ENCODE assay signal across 24 mouse cellular contexts in genomic region chr6:146125621-146126020, GRCm38 (mm10).
DNase-seq lines count a peak whose midpoint lies in the region; ATAC-seq and TF ChIP-seq lines count a peak whose summit lies in the region.
"Had no signal": no experiment of that assay in that cellular context is flagged by ENCODE, and none has a peak within 500 bp of the region (broad histone marks: within the 10 kb centered on the region; RNA-seq: fewer than 3 reads in every experiment).

No protein-coding gene starts in this region.

- TF ChIP-seq CTCF in kidney, adult 2 months (conservative IDR thresholded peaks at IDR 0.05; ENCODE audit: insufficient read depth, insufficient read length, low read depth, low read length) = no peak

- no peak overlapping the region for H3K4me2 ChIP-seq in kidney, embryonic 16.5 days (replicated peaks; ENCODE audit: low read depth, low read length)
- no peak overlapping the region for H3K4me2 ChIP-seq in midbrain, embryonic 13.5 days (replicated peaks)
- H3K4me2 ChIP-seq: embryonic facial prominence, embryonic 12.5 days; embryonic facial prominence, embryonic 15.5 days; heart, embryonic 13.5 days; hindbrain, embryonic 14.5 days had no signal

- no peak overlapping the region for H3K27ac ChIP-seq in kidney, adult 2 months (ENCODE audit: insufficient read depth, low read depth, low read length)
- no peak overlapping the region for H3K27ac ChIP-seq in kidney, embryonic 16.5 days (ENCODE audit: low read length)
- H3K27ac ChIP-seq in midbrain, embryonic 10.5 days (replicated peaks) = no peak overlapping the region
- H3K27ac ChIP-seq in midbrain, embryonic 13.5 days = no peak overlapping the region
- H3K27ac ChIP-seq: embryonic facial prominence, embryonic 12.5 days; embryonic facial prominence, embryonic 15.5 days; gastrocnemius, adult 2 months; heart, embryonic 10.5 days; heart, embryonic 13.5 days; hindbrain, embryonic 14.5 days had no signal

- no peaks in the 10 kb centered on the region for H3K9me3 ChIP-seq in kidney, embryonic 16.5 days (ENCODE audit: low read length)
- no peaks in the 10 kb centered on the region for H3K9me3 ChIP-seq in midbrain, embryonic 10.5 days (replicated peaks)
- H3K9me3 ChIP-seq in midbrain, embryonic 13.5 days = no peaks in the 10 kb centered on the region
- H3K9me3 ChIP-seq: embryonic facial prominence, embryonic 12.5 days; embryonic facial prominence, embryonic 15.5 days; heart, embryonic 10.5 days; heart, embryonic 13.5 days had no signal

- no peak for ATAC-seq in kidney, embryonic 16.5 days (ENCODE audit: low FRiP score, low TSS enrichment)
- ATAC-seq in midbrain, embryonic 13.5 days = no peak
- ATAC-seq: CD4-positive, CD25-positive, alpha-beta regulatory T cell, adult 4 months; forebrain, embryonic 14.5 days; forebrain, postnatal 0 days had no signal

- peak; percentile 64 for DNase-seq in kidney, adult 2 months
- DNase-seq in kidney, postnatal 4 days = no peak
- peak; percentile 15 to 26 for DNase-seq in kidney, postnatal 36 days
- peak; percentile 6 for DNase-seq in midbrain, embryonic 10.5 days (ENCODE audit: low spot score)
- DNase-seq in urinary bladder, postnatal 4 days (ENCODE audit: low spot score in 2 of 2) = no peak
- DNase-seq: adrenal gland, adult 2 months; adrenal gland, postnatal 14 days; cerebellum, adult 11 months; cerebellum, adult 9-11 months; forebrain, postnatal 0 days; gastrocnemius, adult 2 months; gastrocnemius, postnatal 14 days; heart, adult 18-20 months; heart, postnatal 14 days; heart, postnatal 4 days had no signal

- 67% methylated on average over 1 of the region's 1 CpGs for WGBS in kidney, adult 2 months
- whole genome bisulfite sequencing in kidney, embryonic 16.5 days = 94% methylated on average over 1 of the region's 1 CpGs
- 95% methylated on average over 1 of the region's 1 CpGs for WGBS in midbrain, embryonic 10.5 days
- 94% methylated on average over 1 of the region's 1 CpGs for WGBS in midbrain, embryonic 13.5 days

- no peak overlapping the region for H3K4me3 ChIP-seq in kidney, adult 2 months (ENCODE audit: insufficient read depth, low read depth, low read length)
- H3K4me3 ChIP-seq in kidney, embryonic 16.5 days (ENCODE audit: low read length) = no peak overlapping the region
- no peak overlapping the region for H3K4me3 ChIP-seq in midbrain, embryonic 10.5 days
- no peak overlapping the region for H3K4me3 ChIP-seq in midbrain, embryonic 13.5 days (replicated peaks)
- H3K4me3 ChIP-seq: embryonic facial prominence, embryonic 12.5 days; embryonic facial prominence, embryonic 15.5 days; gastrocnemius, adult 2 months; heart, embryonic 10.5 days; heart, embryonic 13.5 days had no signal

- H3K9ac ChIP-seq in kidney, embryonic 16.5 days (replicated peaks; ENCODE audit: low read length) = no peak overlapping the region
- no peak overlapping the region for H3K9ac ChIP-seq in midbrain, embryonic 13.5 days (replicated peaks)
- H3K9ac ChIP-seq: embryonic facial prominence, embryonic 12.5 days; embryonic facial prominence, embryonic 15.5 days; forebrain, postnatal 0 days; heart, embryonic 13.5 days; hindbrain, embryonic 14.5 days had no signal

- no peaks in the 10 kb centered on the region; the same call in 1 of the 2 replicates for H3K4me1 ChIP-seq in kidney, adult 2 months (ENCODE audit: control insufficient read depth, insufficient read depth, low read length)
- no peaks in the 10 kb centered on the region for H3K4me1 ChIP-seq in kidney, embryonic 16.5 days (ENCODE audit: insufficient read depth, low read length)
- H3K4me1 ChIP-seq in midbrain, embryonic 10.5 days = no peaks in the 10 kb centered on the region
- no peaks in the 10 kb centered on the region for H3K4me1 ChIP-seq in midbrain, embryonic 13.5 days (replicated peaks)
- H3K4me1 ChIP-seq: embryonic facial prominence, embryonic 12.5 days; embryonic facial prominence, embryonic 15.5 days had no signal

- no peaks in the 10 kb centered on the region for H3K36me3 ChIP-seq in kidney, adult 2 months (ENCODE audit: control insufficient read depth, insufficient read depth, low read length)
- no peaks in the 10 kb centered on the region for H3K36me3 ChIP-seq in kidney, embryonic 16.5 days (ENCODE audit: insufficient read depth, low read length)
- H3K36me3 ChIP-seq in midbrain, embryonic 10.5 days = no peaks in the 10 kb centered on the region
- no peaks in the 10 kb centered on the region for H3K36me3 ChIP-seq in midbrain, embryonic 13.5 days
- H3K36me3 ChIP-seq: embryonic facial prominence, embryonic 12.5 days; embryonic facial prominence, embryonic 15.5 days had no signal

- no peaks in the 10 kb centered on the region for H3K27me3 ChIP-seq in kidney, adult 2 months (replicated peaks; ENCODE audit: control insufficient read depth, insufficient read depth, low read length)
- no peaks in the 10 kb centered on the region for H3K27me3 ChIP-seq in kidney, embryonic 16.5 days (ENCODE audit: insufficient read depth, low read length)
- H3K27me3 ChIP-seq in midbrain, embryonic 10.5 days (ENCODE audit: low read depth, poor library complexity, severe bottlenecking) = no peaks in the 10 kb centered on the region
- H3K27me3 ChIP-seq in midbrain, embryonic 13.5 days = no peaks in the 10 kb centered on the region
- H3K27me3 ChIP-seq: embryonic facial prominence, embryonic 12.5 days; embryonic facial prominence, embryonic 15.5 days; heart, embryonic 13.5 days had no signal

- no peak for TF ChIP-seq POLR2A in kidney, adult 2 months (IDR thresholded peaks at IDR 0.05; ENCODE audit: low read depth, low read length)

Comparison
In these comparisons a context has a peak if more than half of its experiments do, and no peak if none do; other contexts are left out.
1. DNase-seq: peak in kidney, adult 2 months (single experiment), kidney, postnatal 36 days (2 of 2) and midbrain, embryonic 10.5 days (single experiment); none in kidney, postnatal 4 days (0 of 2) and urinary bladder, postnatal 4 days (0 of 2).